Mouse (Mus musculus): ENCODE results near the gene Arntl. TPM values are rescaled to one million over a fixed set of nuclear protein-coding genes. Genes with fewer than 3 reads are reported as not detected.

Gene Arntl
- polyA plus RNA-seq, 1 experiment from 2014 or later = 9.0 TPM

- ATAC-seq (ENCODE audit: insufficient number of reproducible peaks, low FRiP score, low TSS enrichment, low read depth) (no peak), DNase-seq (ENCODE audit: low spot score) (no peak)
- Histone ChIP-seq H3K36me3 (ENCODE audit: control insufficient read depth, insufficient read depth, low read length) (no peaks in the 10 kb centered on the region), H3K4me3 (ENCODE audit: low read depth, low read length) (no peak overlapping the region), H3K4me2 (ENCODE audit: low read depth, severe bottlenecking) (no peak overlapping the region), H3K27ac (replicated peaks; ENCODE audit: low read depth, low read length) (no peak overlapping the region), H3K27me3 (ENCODE audit: control insufficient read depth, insufficient read depth, low read length) (no peaks in the 10 kb centered on the region), H3K9ac (ENCODE audit: low read length) (no peak overlapping the region), H3K9me3 (ENCODE audit: control insufficient read depth, low read length) (no peaks in the 10 kb centered on the region), H3K4me1 (ENCODE audit: control insufficient read depth, insufficient read depth, low read length) (no peaks in the 10 kb centered on the region)
- WGBS = 82% methylated on average over 1 of the region's 1 CpGs
These were observed 141.8 kb downstream of the Arntl start for GRCm38 (mm10) chr7:113349089-113349488.

Other genes starting within 250 kb of the Arntl start
- 24.6 and 25.6 TPM in 2 replicates for gene Btbd10, start 161.9 kb downstream of the Arntl start, polyA plus RNA-seq (2014; fragmentation: Nextera tagmentation; extraction: Ambion mirVana)
- gene Pth, start 181.1 kb downstream of the Arntl start, polyA plus RNA-seq (2014; fragmentation: Nextera tagmentation; extraction: Ambion mirVana) = not detected in 2 replicates

All from limb, embryonic 11.5 days (tissue).